Mouse (Mus musculus) liver, embryonic 14.5 days (tissue): ENCODE results near the gene Olfr686. TPM values are rescaled to one million over a fixed set of nuclear protein-coding genes. Genes with fewer than 3 reads are reported as not detected.

Experiments used
- ATAC-seq: fragments of 200-750 bp; cut with Nextera tagmentation; 2 replicates; pipeline ENCODE4 v1.8.0; 2017; ENCODE audit warnings: moderate number of reproducible peaks, mild to moderate bottlenecking, moderate library complexity; ENCODE audit not compliant: insufficient read depth
- DNase-seq, 3 experiments: peaks; one replicate each; pipeline ENCODE4 v3.0.0-alpha.2; 2012 to 2013; ENCODE audit warnings: low read depth in 3 of 3, low spot score in 3 of 3
- H3K27ac ChIP-seq: fragments of 300-500 bp; sonication (generic); 2 replicates; pipeline ENCODE4 v1.5.1; 2014; ENCODE audit warnings: moderate library complexity, mild to moderate bottlenecking, control low read depth, inconsistent platforms
- H3K27me3 ChIP-seq: fragments of 300-500 bp; sonication (generic); 2 replicates; pipeline ENCODE4 v1.6.1; 2014; ENCODE audit warnings: mild to moderate bottlenecking, low read length, moderate library complexity; ENCODE audit not compliant: control insufficient read depth, insufficient read depth
- H3K36me3 ChIP-seq: fragments of 300-500 bp; sonication (generic); replicated peaks from 2 replicates; pipeline ENCODE4 v1.6.1; 2014; ENCODE audit warnings: low read depth; ENCODE audit not compliant: control insufficient read depth, insufficient read depth
- H3K4me1 ChIP-seq, 2 experiments: fragments of 200-500 bp in 1 of 2; fragments of 300-500 bp in 1 of 2; sonication (generic) in 1 of 2; replicated peaks; 2 replicates each; pipeline ENCODE4 v1.6.1; 2012 to 2014; ENCODE audit warnings: antibody characterized with exemption in 1 of 2, inconsistent platforms in 1 of 2, low read length in 1 of 2; ENCODE audit not compliant: control insufficient read depth in 2 of 2, insufficient read depth in 2 of 2
- H3K4me2 ChIP-seq: fragments of 300-500 bp; sonication (generic); 2 replicates; pipeline ENCODE4 v1.6.1; 2014; ENCODE audit warnings: low read depth, mild to moderate bottlenecking, control low read depth, moderate library complexity
- H3K4me3 ChIP-seq, 2 experiments: fragments of 200-500 bp in 1 of 2; fragments of 300-500 bp in 1 of 2; sonication (generic) in 1 of 2; 2 replicates each; pipeline ENCODE4 v1.5.1; 2012 to 2014; ENCODE audit warnings: low read depth in 2 of 2, low read length in 2 of 2, mild to moderate bottlenecking in 2 of 2, control low read depth in 1 of 2, inconsistent platforms in 1 of 2, moderate library complexity in 1 of 2; ENCODE audit not compliant: insufficient read depth in 1 of 2
- H3K9ac ChIP-seq: fragments of 300-500 bp; sonication (generic); replicated peaks from 2 replicates; pipeline ENCODE4 v1.6.1; 2014; ENCODE audit warnings: mild to moderate bottlenecking, control low read depth, moderate library complexity
- H3K9me3 ChIP-seq: fragments of 300-500 bp; sonication (generic); 2 replicates; pipeline ENCODE4 v1.6.1; 2016; ENCODE audit warnings: low read length, mixed read lengths; ENCODE audit not compliant: control insufficient read depth
- CTCF ChIP-seq: IDR thresholded peaks from 2 replicates; pipeline ENCODE4 v1.5.1; 2016; ENCODE audit warnings: antibody characterized with exemption, low read depth, control low read depth
- EP300 ChIP-seq: IDR thresholded peaks from 2 replicates; pipeline ENCODE4 v1.6.1; 2016; ENCODE audit warnings: antibody characterized with exemption, low read depth
- WGBS: fragments of 180-500 bp; shearing (Covaris S2); extraction: QIAGEN DNeasy Blood & Tissue Kit; methylation state at CpG from one replicate; pipeline ENCODE4 v1.1.7; 2014; ENCODE audit not compliant: insufficient replicate concordance; 5-methylcytosine and 5-hydroxymethylcytosine counted together
- polyA plus RNA-seq, 2 experiments: library from polyadenylated mRNA; depleted of rRNA in 1 of 2; stranded (reverse) in 1 of 2; unstranded in 1 of 2; fragments of >200 nt; fragmentation: Nextera tagmentation in 1 of 2; extraction: Ambion mirVana in 1 of 2; gene quantifications; 2 replicates each; pipeline versions ENCODE4 v1.2.1 to v1.2.3; 2012 to 2014

The Olfr686 gene
- polyA plus RNA-seq, 2 experiments = not detected

- Histone ChIP-seq H3K36me3 (no peaks in the 10 kb centered on the region), H3K9ac (no peak overlapping the region), H3K4me3 (no peak overlapping the region), H3K4me2 (no peak overlapping the region), H3K27me3 (no peaks in the 10 kb centered on the region), H3K9me3 (no peaks in the 10 kb centered on the region), H3K4me1 (no peaks in the 10 kb centered on the region), H3K27ac (no peak overlapping the region)
- DNase-seq (no peak), ATAC-seq (no peak)
- TF ChIP-seq CTCF (no peak; the same call in 1 of the 2 replicates), EP300 (no peak)
- WGBS = 32% methylated on average over 4 of the region's 4 CpGs
Measured at GRCm38 (mm10) chr7:105170773-105171172, 36.5 kb downstream of the Olfr686 start.

DNA sequence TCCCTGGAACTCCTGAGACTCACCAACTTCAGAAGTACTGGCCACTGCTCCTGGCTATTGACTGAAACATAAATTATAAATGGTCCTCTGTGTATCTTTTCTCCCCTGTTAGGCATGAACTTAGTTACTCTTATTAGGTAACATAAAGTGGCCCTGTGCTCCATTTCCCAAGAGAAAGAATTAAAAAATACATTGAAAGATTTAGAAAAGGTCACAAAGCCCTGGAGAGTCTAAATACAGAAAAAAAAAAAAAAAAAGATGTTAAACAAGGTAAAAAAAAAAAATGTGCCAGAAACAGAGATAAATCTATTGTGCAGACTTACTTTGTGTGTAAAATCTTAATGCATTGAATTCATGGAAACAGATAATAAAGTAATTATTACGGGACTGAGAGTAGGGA, 43.7 kb downstream of the Olfr686 start, which contains the start of gene Olfr684:
Gene Olfr684 (minus strand): TSS at position 101 of the 400 bp plus-strand sequence.
- Histone ChIP-seq H3K4me2 (no peak within 1 kb of the TSS), H3K9ac (no peak within 1 kb of the TSS), H3K9me3 (no peaks in the 10 kb centered on the region), H3K27ac (no peak within 1 kb of the TSS), H3K4me1 (no peaks in the 10 kb centered on the region), H3K27me3 (no peaks in the 10 kb centered on the region), H3K36me3 (no peaks in the 10 kb centered on the region), H3K4me3 (no peak within 1 kb of the TSS)
- no peak for ATAC-seq
- TF ChIP-seq CTCF = no peak
- no peak for TF ChIP-seq EP300
- WGBS = 25% methylated on average over 1 of the region's 1 CpGs
- no peak for DNase-seq

Other genes starting within 250 kb of the Olfr686 start
- gene Olfr670, start 244.9 kb downstream of the Olfr686 start, polyA plus RNA-seq (2012; rRNA removed) = not detected in 2 replicates
- gene Olfr670, start 244.9 kb downstream of the Olfr686 start, polyA plus RNA-seq (2014; fragmentation: Nextera tagmentation; extraction: Ambion mirVana) = not detected in 2 replicates
- gene Olfr671, start 228.4 kb downstream of the Olfr686 start, polyA plus RNA-seq (2012; rRNA removed) = not detected in 2 replicates
- not detected in 2 replicates for gene Olfr671, start 228.4 kb downstream of the Olfr686 start, polyA plus RNA-seq (2014; fragmentation: Nextera tagmentation; extraction: Ambion mirVana)
- not detected in 2 replicates for gene Olfr672, start 205.5 kb downstream of the Olfr686 start, polyA plus RNA-seq (2012; rRNA removed)
- not detected in 2 replicates for gene Olfr672, start 205.5 kb downstream of the Olfr686 start, polyA plus RNA-seq (2014; fragmentation: Nextera tagmentation; extraction: Ambion mirVana)
- gene Olfr675, start 179.0 kb downstream of the Olfr686 start, polyA plus RNA-seq (2012; rRNA removed) = not detected in 2 replicates
- not detected in 2 replicates for gene Olfr675, start 179.0 kb downstream of the Olfr686 start, polyA plus RNA-seq (2014; fragmentation: Nextera tagmentation; extraction: Ambion mirVana)
- not detected in 2 replicates for gene Olfr676, start 174.8 kb downstream of the Olfr686 start, polyA plus RNA-seq (2012; rRNA removed)
- not detected in 2 replicates for gene Olfr676, start 174.8 kb downstream of the Olfr686 start, polyA plus RNA-seq (2014; fragmentation: Nextera tagmentation; extraction: Ambion mirVana)
- gene Olfr677, start 156.1 kb downstream of the Olfr686 start, polyA plus RNA-seq (2012; rRNA removed) = not detected in 2 replicates
- gene Olfr677, start 156.1 kb downstream of the Olfr686 start, polyA plus RNA-seq (2014; fragmentation: Nextera tagmentation; extraction: Ambion mirVana) = not detected in 2 replicates
- gene Olfr678, start 143.0 kb downstream of the Olfr686 start, polyA plus RNA-seq (2012; rRNA removed) = not detected in 2 replicates
- not detected in 2 replicates for gene Olfr678, start 143.0 kb downstream of the Olfr686 start, polyA plus RNA-seq (2014; fragmentation: Nextera tagmentation; extraction: Ambion mirVana)
- gene Olfr679, start 126.3 kb downstream of the Olfr686 start, polyA plus RNA-seq (2012; rRNA removed) = not detected in 2 replicates
- not detected in 2 replicates for gene Olfr679, start 126.3 kb downstream of the Olfr686 start, polyA plus RNA-seq (2014; fragmentation: Nextera tagmentation; extraction: Ambion mirVana)
- gene Olfr680-ps1, start 114.7 kb downstream of the Olfr686 start, polyA plus RNA-seq (2012; rRNA removed) = not detected in 2 replicates
- gene Olfr680-ps1, start 114.7 kb downstream of the Olfr686 start, polyA plus RNA-seq (2014; fragmentation: Nextera tagmentation; extraction: Ambion mirVana) = not detected in 2 replicates
- not detected in 2 replicates for gene Olfr681, start 90.6 kb downstream of the Olfr686 start, polyA plus RNA-seq (2012; rRNA removed)
- not detected in 2 replicates for gene Olfr681, start 90.6 kb downstream of the Olfr686 start, polyA plus RNA-seq (2014; fragmentation: Nextera tagmentation; extraction: Ambion mirVana)
- gene Olfr683, start 60.5 kb downstream of the Olfr686 start, polyA plus RNA-seq (2012; rRNA removed) = not detected in 2 replicates
- not detected in 2 replicates for gene Olfr683, start 60.5 kb downstream of the Olfr686 start, polyA plus RNA-seq (2014; fragmentation: Nextera tagmentation; extraction: Ambion mirVana)
- gene Olfr684, start 43.8 kb downstream of the Olfr686 start, polyA plus RNA-seq (2012; rRNA removed) = not detected in 2 replicates
- gene Olfr684, start 43.8 kb downstream of the Olfr686 start, polyA plus RNA-seq (2014; fragmentation: Nextera tagmentation; extraction: Ambion mirVana) = not detected in 2 replicates
- not detected in 2 replicates for gene Olfr685, start 21.5 kb downstream of the Olfr686 start, polyA plus RNA-seq (2012; rRNA removed)
- not detected in 2 replicates for gene Olfr685, start 21.5 kb downstream of the Olfr686 start, polyA plus RNA-seq (2014; fragmentation: Nextera tagmentation; extraction: Ambion mirVana)
- gene Olfr688, start 80.6 kb upstream of the Olfr686 start, polyA plus RNA-seq (2012; rRNA removed) = not detected in 2 replicates
- not detected in 2 replicates for gene Olfr688, start 80.6 kb upstream of the Olfr686 start, polyA plus RNA-seq (2014; fragmentation: Nextera tagmentation; extraction: Ambion mirVana)
- not detected in 2 replicates for gene Olfr689, start 103.7 kb upstream of the Olfr686 start, polyA plus RNA-seq (2012; rRNA removed)
- gene Olfr689, start 103.7 kb upstream of the Olfr686 start, polyA plus RNA-seq (2014; fragmentation: Nextera tagmentation; extraction: Ambion mirVana) = not detected in 2 replicates
- not detected in 2 replicates for gene Olfr690, start 126.6 kb upstream of the Olfr686 start, polyA plus RNA-seq (2012; rRNA removed)
- gene Olfr690, start 126.6 kb upstream of the Olfr686 start, polyA plus RNA-seq (2014; fragmentation: Nextera tagmentation; extraction: Ambion mirVana) = not detected in 2 replicates
- not detected in 2 replicates for gene Olfr691, start 134.8 kb upstream of the Olfr686 start, polyA plus RNA-seq (2012; rRNA removed)
- not detected in 2 replicates for gene Olfr691, start 134.8 kb upstream of the Olfr686 start, polyA plus RNA-seq (2014; fragmentation: Nextera tagmentation; extraction: Ambion mirVana)
- gene Olfr692, start 160.7 kb upstream of the Olfr686 start, polyA plus RNA-seq (2012; rRNA removed) = not detected in 2 replicates
- not detected in 2 replicates for gene Olfr692, start 160.7 kb upstream of the Olfr686 start, polyA plus RNA-seq (2014; fragmentation: Nextera tagmentation; extraction: Ambion mirVana)
- not detected in 2 replicates for gene Gm5901, start 167.6 kb upstream of the Olfr686 start, polyA plus RNA-seq (2012; rRNA removed)
- not detected in 2 replicates for gene Gm5901, start 167.6 kb upstream of the Olfr686 start, polyA plus RNA-seq (2014; fragmentation: Nextera tagmentation; extraction: Ambion mirVana)
- 8.1 and 8.7 TPM in 2 replicates for gene Fam160a2, start 192.6 kb upstream of the Olfr686 start, polyA plus RNA-seq (2012; rRNA removed)
- 7.4 and 8.1 TPM in 2 replicates for gene Fam160a2, start 192.6 kb upstream of the Olfr686 start, polyA plus RNA-seq (2014; fragmentation: Nextera tagmentation; extraction: Ambion mirVana)
- 0.02 TPM in 1 of 2 replicates, not detected in the other for gene Cnga4, start 197.1 kb upstream of the Olfr686 start, polyA plus RNA-seq (2012; rRNA removed)
- gene Cnga4, start 197.1 kb upstream of the Olfr686 start, polyA plus RNA-seq (2014; fragmentation: Nextera tagmentation; extraction: Ambion mirVana) = not detected in 2 replicates
- not detected in 2 replicates for gene Cckbr, start 218.2 kb upstream of the Olfr686 start, polyA plus RNA-seq (2012; rRNA removed)
- not detected in 2 replicates for gene Cckbr, start 218.2 kb upstream of the Olfr686 start, polyA plus RNA-seq (2014; fragmentation: Nextera tagmentation; extraction: Ambion mirVana)